Mouse (Mus musculus): ENCODE data around the gene Brd9. TPM values are rescaled to one million over a fixed set of nuclear protein-coding genes. Genes with fewer than 3 reads are reported as not detected.
"Not testable (repeated sequence)": the region's sequence is repeated elsewhere in the genome, so short reads cannot be mapped to it uniquely, and the experiment has no call there.

Brd9 gene
- polyA plus RNA-seq, 1 experiment from 2014 or later: 75.6 TPM

DNA sequence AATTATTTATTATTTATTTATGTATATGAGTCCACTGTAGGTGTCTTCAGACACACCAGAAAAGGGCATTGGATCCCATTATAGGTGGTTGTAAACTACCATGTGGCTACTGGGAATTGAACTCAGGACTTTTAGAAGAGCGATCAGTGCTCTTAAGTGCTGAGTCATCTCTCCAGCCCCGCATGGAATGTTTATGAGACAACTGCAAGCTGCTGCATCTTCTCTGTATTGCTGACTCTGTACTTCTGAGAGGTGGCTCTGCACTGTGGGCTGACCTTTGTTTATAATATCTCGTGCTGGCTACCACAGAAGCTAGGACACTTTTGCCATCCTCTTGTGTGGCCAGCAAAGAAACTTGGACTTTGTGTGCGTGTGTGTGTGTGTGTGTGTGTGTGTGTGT is 63.9 kb downstream of the Brd9 start:
- H3K4me3 ChIP-seq (ENCODE audit: low read depth, low read length): no peak overlapping the region
- no peak overlapping the region for H3K9ac ChIP-seq (ENCODE audit: low read length)
- ATAC-seq (no peak), DNase-seq (ENCODE audit: low spot score) (no peak)
- no peaks in the 10 kb centered on the region for H3K4me1 ChIP-seq (ENCODE audit: control insufficient read depth, insufficient read depth, low read length)
- H3K4me2 ChIP-seq (ENCODE audit: low read length): no peak overlapping the region
- no peaks in the 10 kb centered on the region for H3K9me3 ChIP-seq (replicated peaks; ENCODE audit: control insufficient read depth, low read length)
- H3K27ac ChIP-seq (ENCODE audit: low read depth, low read length): no peak overlapping the region
- H3K27me3 ChIP-seq (replicated peaks; ENCODE audit: control insufficient read depth, insufficient read depth, low read length): no peaks in the 10 kb centered on the region
- H3K36me3 ChIP-seq (ENCODE audit: control insufficient read depth, insufficient read depth, low read length): no peaks in the 10 kb centered on the region
- 82% methylated on average over 4 of the region's 4 CpGs for WGBS

DNA sequence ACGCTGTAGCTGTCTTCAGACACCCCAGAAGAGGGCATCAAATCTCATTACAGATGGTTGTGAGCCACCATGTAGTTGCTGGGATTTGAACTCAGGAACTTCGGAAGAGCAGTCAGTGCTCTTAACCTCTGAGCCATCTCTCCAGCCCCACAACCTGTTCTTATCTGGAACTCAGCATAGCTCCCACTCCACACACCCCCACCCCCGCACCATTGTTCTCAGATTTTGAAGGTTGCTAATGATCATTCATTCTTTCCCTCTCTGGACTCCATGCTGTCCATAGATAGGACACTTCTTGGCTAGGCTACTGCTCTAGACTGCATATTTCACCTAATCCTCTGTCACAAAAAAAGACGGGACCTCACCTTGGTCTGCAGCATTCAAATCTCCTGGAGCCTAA is 69.3 kb downstream of the Brd9 start:
- ATAC-seq; H3K4me3 ChIP-seq (ENCODE audit: low read depth, low read length); H3K4me2 ChIP-seq (ENCODE audit: low read length); H3K36me3 ChIP-seq (ENCODE audit: control insufficient read depth, insufficient read depth, low read length); H3K9ac ChIP-seq (ENCODE audit: low read length); H3K27me3 ChIP-seq (replicated peaks; ENCODE audit: control insufficient read depth, insufficient read depth, low read length); H3K9me3 ChIP-seq (replicated peaks; ENCODE audit: control insufficient read depth, low read length); H3K27ac ChIP-seq (ENCODE audit: low read depth, low read length); DNase-seq (ENCODE audit: low spot score); H3K4me1 ChIP-seq (ENCODE audit: control insufficient read depth, insufficient read depth, low read length): not testable (repeated sequence)
- WGBS: 89% methylated on average over 4 of the region's 4 CpGs

DNA sequence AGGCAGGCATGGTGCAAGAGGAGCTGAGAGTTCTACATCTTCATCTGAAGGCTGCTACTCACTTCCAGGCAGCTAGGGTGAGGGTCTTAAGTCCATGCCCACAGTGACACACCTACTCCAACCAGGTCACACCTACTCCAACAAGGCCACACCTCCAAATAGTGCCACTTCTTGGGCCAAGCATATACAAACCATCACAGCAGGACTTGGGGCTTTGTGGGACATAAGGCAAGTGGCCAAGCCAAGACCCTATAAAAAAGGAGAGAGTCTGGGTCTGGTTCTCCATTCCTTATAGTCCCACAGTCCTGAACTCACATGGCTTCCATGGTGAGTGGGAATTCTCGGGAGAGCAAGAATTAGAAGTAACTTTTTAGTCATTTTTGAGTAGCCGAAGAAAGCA is 70.6 kb downstream of the Brd9 start:
- H3K36me3 ChIP-seq (ENCODE audit: control insufficient read depth, insufficient read depth, low read length); H3K9me3 ChIP-seq (replicated peaks; ENCODE audit: control insufficient read depth, low read length); DNase-seq (ENCODE audit: low spot score); H3K9ac ChIP-seq (ENCODE audit: low read length); H3K27ac ChIP-seq (ENCODE audit: low read depth, low read length); H3K4me2 ChIP-seq (ENCODE audit: low read length); H3K4me3 ChIP-seq (ENCODE audit: low read depth, low read length); H3K4me1 ChIP-seq (ENCODE audit: control insufficient read depth, insufficient read depth, low read length); H3K27me3 ChIP-seq (replicated peaks; ENCODE audit: control insufficient read depth, insufficient read depth, low read length); ATAC-seq: not testable (repeated sequence)
- 77% methylated on average over 2 of the region's 2 CpGs for WGBS

DNA sequence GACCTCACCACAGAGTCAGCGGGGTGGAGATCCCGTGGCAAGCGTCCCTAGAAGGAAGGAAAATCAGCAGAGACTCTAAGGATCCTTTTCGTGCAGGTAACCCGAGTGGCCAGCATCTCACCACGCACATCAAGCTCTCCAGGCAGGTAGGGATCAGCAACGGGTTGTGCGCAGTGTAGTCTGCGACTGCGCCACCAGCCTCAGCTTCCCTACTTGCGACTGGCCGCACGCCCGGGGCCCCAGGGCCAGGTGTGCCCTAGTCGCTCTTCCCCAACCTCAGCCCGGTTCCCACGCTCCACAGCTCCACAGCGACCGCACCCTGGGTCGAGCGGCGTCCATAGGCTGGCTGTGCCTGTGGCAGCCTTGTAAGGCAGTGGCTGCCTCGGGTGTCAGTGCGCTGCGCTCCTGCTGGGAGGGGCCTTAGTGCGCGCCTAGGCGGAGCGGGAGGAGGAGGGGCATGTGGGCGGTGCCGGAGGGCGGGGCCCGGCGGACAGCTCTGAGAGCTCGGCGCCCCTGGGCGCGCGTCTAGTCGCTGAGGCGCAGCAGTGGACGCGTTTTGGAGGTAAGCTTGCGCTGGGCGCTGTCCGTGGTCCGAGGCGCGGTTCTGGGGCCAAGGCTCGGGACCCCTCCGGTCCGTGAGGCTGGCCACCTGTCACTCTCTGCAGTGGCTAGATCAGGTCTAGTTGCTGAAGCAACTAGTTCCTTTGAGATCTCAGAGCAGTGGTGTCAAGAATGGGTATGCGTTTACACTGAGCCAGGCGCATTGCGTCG is 71.5 kb downstream of the Brd9 start, which contains the start of gene Tppp:
Gene Tppp (plus strand): TSS at position 460 of the 771 bp plus-strand sequence.
- DNase-seq (ENCODE audit: low spot score): peak; percentile 91
- H3K4me1 ChIP-seq (ENCODE audit: control insufficient read depth, insufficient read depth, low read length): peaks cover 3% of the 10 kb centered on the region; the same call in 1 of the 2 replicates
- H3K36me3 ChIP-seq (ENCODE audit: control insufficient read depth, insufficient read depth, low read length): no peaks in the 10 kb centered on the region
- H3K4me3 ChIP-seq (ENCODE audit: low read depth, low read length): peak within 1 kb of the TSS; percentile 55
- 0 out of 2 replicates have a peak, but pooled peaks cover 3% of the 10 kb centered on the region for H3K27me3 ChIP-seq (replicated peaks; ENCODE audit: control insufficient read depth, insufficient read depth, low read length)
- peak; percentile 95 for ATAC-seq
- H3K9ac ChIP-seq (ENCODE audit: low read length): peak within 1 kb of the TSS; percentile 60
- peak within 1 kb of the TSS; percentile 53; the same call in 1 of the 2 replicates for H3K27ac ChIP-seq (ENCODE audit: low read depth, low read length)
- under 1% methylated on average over 56 of the region's 56 CpGs for WGBS
- H3K9me3 ChIP-seq (replicated peaks; ENCODE audit: control insufficient read depth, low read length): no peaks in the 10 kb centered on the region
- H3K4me2 ChIP-seq (ENCODE audit: low read length): peak within 1 kb of the TSS; percentile 98

DNA sequence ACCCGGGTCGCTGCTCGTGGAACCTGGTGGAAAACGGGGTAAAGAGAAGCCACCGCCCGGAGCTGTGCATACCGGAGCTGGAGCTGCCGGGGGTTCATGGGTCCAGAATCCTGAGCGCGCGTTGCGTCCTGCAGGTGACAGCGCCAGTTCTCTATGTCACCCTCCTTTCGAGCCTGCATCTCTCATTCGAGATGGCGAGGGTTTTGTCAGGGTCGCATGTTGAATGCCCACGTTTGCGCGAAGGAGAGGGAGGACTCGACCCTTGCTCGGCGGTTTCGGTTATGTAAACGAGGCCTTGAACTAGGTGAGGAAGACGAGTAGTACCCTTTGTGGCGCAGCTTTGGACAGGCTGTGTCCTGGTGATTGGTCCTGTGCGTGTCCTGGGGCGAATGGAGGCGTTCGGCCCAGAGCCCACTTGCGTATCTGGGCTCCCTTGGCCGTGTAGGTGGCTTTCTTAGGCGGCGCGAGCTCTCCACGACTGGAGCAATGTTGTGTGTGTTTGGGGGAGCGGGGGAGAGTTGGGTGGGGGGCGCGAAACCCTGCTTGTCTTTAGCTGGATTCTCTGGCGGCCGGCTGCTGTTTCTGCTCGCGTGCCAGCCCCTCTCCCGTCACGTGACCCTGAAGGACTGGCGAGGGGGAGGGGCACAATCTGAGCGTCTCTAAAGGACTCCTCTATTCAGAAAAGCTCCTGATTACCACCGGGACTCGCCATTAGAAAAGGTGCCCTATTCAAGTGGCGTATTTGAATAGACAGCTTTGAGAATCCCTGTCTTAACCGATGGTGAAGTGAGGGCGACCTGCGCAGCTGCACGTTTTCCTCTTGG is 72.4 kb downstream of the Brd9 start:
- Histone ChIP-seq H3K27ac (ENCODE audit: low read depth, low read length) (peak overlapping the region; percentile 53; the same call in 1 of the 2 replicates), H3K36me3 (ENCODE audit: control insufficient read depth, insufficient read depth, low read length) (no peaks in the 10 kb centered on the region), H3K4me3 (ENCODE audit: low read depth, low read length) (peak overlapping the region; percentile 55), H3K9me3 (replicated peaks; ENCODE audit: control insufficient read depth, low read length) (no peaks in the 10 kb centered on the region), H3K9ac (ENCODE audit: low read length) (peak overlapping the region; percentile 60), H3K27me3 (replicated peaks; ENCODE audit: control insufficient read depth, insufficient read depth, low read length) (0 out of 2 replicates have a peak, but pooled peaks cover 3% of the 10 kb centered on the region), H3K4me1 (ENCODE audit: control insufficient read depth, insufficient read depth, low read length) (peaks cover 3% of the 10 kb centered on the region; the same call in 1 of the 2 replicates), H3K4me2 (ENCODE audit: low read length) (peak overlapping the region; percentile 98)
- peak; percentile 89 for DNase-seq (ENCODE audit: low spot score)
- ATAC-seq: peak; percentile 73
- under 1% methylated on average over 55 of the region's 55 CpGs for WGBS

Small RNA genes within 50 kb of the gene (microRNA-seq; reads per million reads assigned to microRNA genes)
- not detected for gene Gm25197

Other genes with a start within 250 kb of the Brd9 start
- gene Slc6a19, start 232.9 kb upstream of the Brd9 start, polyA plus RNA-seq (2014; fragmentation: Nextera tagmentation; extraction: Ambion mirVana): 0.28 and 0.41 TPM in 2 replicates
- 14.5 and 16.6 TPM in 2 replicates for gene Slc12a7, start 204.7 kb upstream of the Brd9 start, polyA plus RNA-seq (2014; fragmentation: Nextera tagmentation; extraction: Ambion mirVana)
- gene Nkd2, start 90.2 kb upstream of the Brd9 start, polyA plus RNA-seq (2014; fragmentation: Nextera tagmentation; extraction: Ambion mirVana): 6.2 and 8.5 TPM in 2 replicates
- 19.3 and 23.2 TPM in 2 replicates for gene Trip13, start within 50 bp of the Brd9 start, polyA plus RNA-seq (2014; fragmentation: Nextera tagmentation; extraction: Ambion mirVana)
- gene Zdhhc11, start 26.0 kb downstream of the Brd9 start, polyA plus RNA-seq (2014; fragmentation: Nextera tagmentation; extraction: Ambion mirVana): not detected in 2 replicates
- 6.6 and 8.9 TPM in 2 replicates for gene Tppp, start 71.6 kb downstream of the Brd9 start, polyA plus RNA-seq (2014; fragmentation: Nextera tagmentation; extraction: Ambion mirVana)
- gene Cep72, start 124.5 kb downstream of the Brd9 start, polyA plus RNA-seq (2014; fragmentation: Nextera tagmentation; extraction: Ambion mirVana): 11.6 and 12.5 TPM in 2 replicates
- gene Slc9a3, start 183.6 kb downstream of the Brd9 start, polyA plus RNA-seq (2014; fragmentation: Nextera tagmentation; extraction: Ambion mirVana): 0.04 TPM in 1 of 2 replicates, not detected in the other

Measured in forebrain, embryonic 14.5 days (tissue).